Comparison of ENCODE assay signal across 18 mouse cellular contexts in the genomic region with DNA sequence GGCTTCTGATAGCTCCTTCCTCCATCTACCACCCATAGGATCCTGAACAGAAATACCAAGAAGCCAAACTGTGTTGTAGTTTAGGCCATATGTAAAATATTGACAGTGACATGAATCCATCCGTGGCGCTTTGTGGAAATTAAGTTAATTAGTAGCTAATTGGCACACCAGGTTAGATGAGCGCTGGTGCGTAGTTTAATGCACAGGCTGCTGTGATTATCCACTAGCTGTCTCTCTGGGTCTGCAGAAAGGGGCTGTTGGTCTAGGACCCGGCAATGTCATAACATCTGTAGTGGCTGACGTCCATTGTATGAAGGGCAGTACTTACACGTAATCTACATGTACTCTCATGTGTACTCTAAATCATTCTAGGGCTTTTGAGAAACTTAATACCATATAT.
"Had no signal": no experiment of that assay in that cellular context is flagged by ENCODE, and none has a peak within 500 bp of the region (broad histone marks: within the 10 kb centered on the region; RNA-seq: fewer than 3 reads in every experiment).

No protein-coding gene starts in this region.

- H3K4me3 ChIP-seq: lung, embryonic 15.5 days; megakaryocyte, embryonic 14.5 days; midbrain, embryonic 13.5 days; midbrain, embryonic 15.5 days; neural tube, embryonic 12.5 days; stomach, embryonic 15.5 days had no signal

- H3K9me3 ChIP-seq: lung, embryonic 15.5 days; megakaryocyte, embryonic 14.5 days; midbrain, embryonic 13.5 days; midbrain, embryonic 15.5 days; neural tube, embryonic 12.5 days; stomach, embryonic 15.5 days had no signal

- H3K9ac ChIP-seq: liver, postnatal 0 days; lung, embryonic 15.5 days; midbrain, embryonic 13.5 days; midbrain, embryonic 15.5 days; neural tube, embryonic 12.5 days; stomach, embryonic 15.5 days had no signal

- H3K27ac ChIP-seq: lung, embryonic 15.5 days; macrophage; midbrain, embryonic 13.5 days; midbrain, embryonic 15.5 days; neural tube, embryonic 12.5 days; stomach, embryonic 15.5 days; stomach, postnatal 0 days had no signal

- H3K27me3 ChIP-seq: lung, embryonic 15.5 days; midbrain, embryonic 13.5 days; midbrain, embryonic 15.5 days; neural tube, embryonic 12.5 days; stomach, embryonic 15.5 days had no signal

- ATAC-seq: liver, postnatal 0 days; lung, postnatal 0 days; midbrain, embryonic 13.5 days; midbrain, embryonic 15.5 days had no signal

- H3K36me3 ChIP-seq: lung, embryonic 15.5 days; midbrain, embryonic 13.5 days; midbrain, embryonic 15.5 days; neural tube, embryonic 12.5 days; stomach, embryonic 15.5 days had no signal

- H3K4me2 ChIP-seq: lung, embryonic 15.5 days; midbrain, embryonic 11.5 days; midbrain, embryonic 13.5 days; midbrain, embryonic 15.5 days; neural tube, embryonic 12.5 days; stomach, embryonic 15.5 days had no signal

- H3K4me1 ChIP-seq: lung, embryonic 15.5 days; megakaryocyte, embryonic 14.5 days; midbrain, embryonic 13.5 days; midbrain, embryonic 15.5 days; neural tube, embryonic 12.5 days; stomach, embryonic 15.5 days had no signal

- DNase-seq: liver, postnatal 0 days; lung, adult 2 months; lung, postnatal 14 days; lung, postnatal 36 days; right cerebral cortex, postnatal 14 days; thymus, adult 2 months; thymus, postnatal 25 days; thymus, postnatal 4 days had no signal
